Mouse (Mus musculus): ENCODE measurements around the gene Lrrc74a.

- TF ChIP-seq CTCF (IDR thresholded peaks at IDR 0.05; ENCODE audit: borderline replicate concordance, insufficient read depth, low read length) (no peak), POLR2A (IDR thresholded peaks at IDR 0.05; ENCODE audit: low read depth, low read length) (no peak)
These were observed 62.2 kb downstream of the Lrrc74a start for GRCm38 (mm10) chr12:86796351-86796750.

All from embryonic fibroblast, embryonic 13.5 days (primary cell).